Mouse (Mus musculus) stomach, postnatal 0 days (tissue): ENCODE data around the gene Ppp1r18. TPM values are rescaled to one million over a fixed set of nuclear protein-coding genes. Genes with fewer than 3 reads are reported as not detected.

ENCODE experiments used
- ATAC-seq: fragments of 200-750 bp; cut with Nextera tagmentation; 2 replicates; pipeline ENCODE4 v1.8.0; 2017; ENCODE audit not compliant: low FRiP score, low TSS enrichment
- DNase-seq: peaks from one replicate; pipeline ENCODE4 v3.0.0-alpha.2; 2016; ENCODE audit warnings: low spot score
- H3K27ac ChIP-seq: fragments of 300-500 bp; sonication (generic); replicated peaks from 2 replicates; pipeline ENCODE4 v1.5.1; 2014; ENCODE audit warnings: mild to moderate bottlenecking, control low read depth
- H3K27me3 ChIP-seq: fragments of 300-500 bp; sonication (generic); 2 replicates; pipeline ENCODE4 v1.6.1; 2014; ENCODE audit warnings: low read length; ENCODE audit not compliant: control insufficient read depth, insufficient read depth
- H3K36me3 ChIP-seq: fragments of 300-500 bp; sonication (generic); 2 replicates; pipeline ENCODE4 v1.6.1; 2014; ENCODE audit warnings: low read length, mixed read lengths; ENCODE audit not compliant: control insufficient read depth, insufficient read depth
- H3K4me1 ChIP-seq: fragments of 300-500 bp; sonication (generic); replicated peaks from 2 replicates; pipeline ENCODE4 v1.6.1; 2014; ENCODE audit warnings: antibody characterized with exemption; ENCODE audit not compliant: control insufficient read depth, insufficient read depth
- H3K4me2 ChIP-seq: fragments of 300-500 bp; sonication (generic); replicated peaks from 2 replicates; pipeline ENCODE4 v1.6.1; 2014; ENCODE audit warnings: low read depth, mild to moderate bottlenecking, control low read depth, moderate library complexity
- H3K4me3 ChIP-seq: fragments of 300-500 bp; sonication (generic); 2 replicates; pipeline ENCODE4 v1.5.1; 2014; ENCODE audit warnings: low read depth, low read length, control low read depth
- H3K9ac ChIP-seq: fragments of 300-500 bp; sonication (generic); 2 replicates; pipeline ENCODE4 v1.6.1; 2014; ENCODE audit warnings: mild to moderate bottlenecking, low read length, control low read depth, mixed read lengths
- H3K9me3 ChIP-seq: fragments of 300-500 bp; sonication (generic); 2 replicates; pipeline ENCODE4 v1.6.1; 2016; ENCODE audit warnings: low read length; ENCODE audit not compliant: control insufficient read depth
- CTCF ChIP-seq: IDR thresholded peaks from 2 replicates; pipeline ENCODE4 v1.5.1; 2016; ENCODE audit warnings: antibody characterized with exemption, low read depth, mild to moderate bottlenecking, moderate library complexity
- EP300 ChIP-seq: optimal IDR thresholded peaks from 2 replicates; pipeline ENCODE3; 2016; ENCODE audit warnings: antibody characterized with exemption
- WGBS: fragments of 180-500 bp; shearing (Covaris S2); extraction: QIAGEN DNeasy Blood & Tissue Kit; methylation state at CpG from one replicate; pipeline ENCODE4 v1.1.7; 2014; 5-methylcytosine and 5-hydroxymethylcytosine counted together
- polyA plus RNA-seq: library from polyadenylated mRNA; unstranded; fragments of >200 nt; fragmentation: Nextera tagmentation; extraction: Ambion mirVana; gene quantifications from 2 replicates; pipeline ENCODE4 v1.2.1, GENCODE M21; 2015

The Ppp1r18 gene
- polyA plus RNA-seq, 1 experiment from 2014 or later, result 16.6 TPM

DNA sequence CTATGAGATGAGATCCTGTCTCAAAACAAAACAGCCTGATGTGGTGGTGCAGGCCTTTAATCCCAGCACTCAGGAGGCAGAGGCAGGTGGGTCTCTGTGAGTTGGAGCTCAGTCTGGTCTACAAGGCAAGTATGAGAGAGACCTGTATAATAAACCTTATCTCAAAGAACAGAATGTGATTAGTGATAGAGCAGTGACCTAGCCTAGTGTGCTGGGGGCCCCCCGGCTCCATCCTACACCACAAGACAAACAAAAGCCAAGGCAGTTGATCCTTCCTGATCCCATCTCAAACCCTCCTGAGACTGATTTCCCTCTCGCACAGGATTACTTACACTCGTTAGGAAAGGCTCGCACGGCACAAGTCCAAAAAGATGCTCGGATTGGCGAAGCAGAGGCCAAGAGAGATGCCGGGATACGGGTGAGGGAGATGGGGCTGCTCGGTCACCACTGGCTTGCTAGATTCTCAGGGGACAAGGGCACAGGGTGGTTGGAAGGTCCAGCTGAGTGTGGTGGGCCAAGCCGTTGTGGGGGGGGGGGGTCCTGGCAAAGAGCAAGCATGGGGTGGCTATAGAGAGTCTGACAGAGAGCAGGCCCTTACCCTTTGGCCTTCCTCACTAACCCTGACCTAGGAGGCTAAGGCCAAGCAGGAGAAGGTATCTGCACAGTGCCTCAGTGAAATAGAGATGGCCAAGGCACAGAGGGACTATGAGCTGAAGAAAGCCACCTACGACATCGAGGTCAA is 40.1 kb upstream of the Ppp1r18 start:
- no peaks in the 10 kb centered on the region for H3K9me3 ChIP-seq
- H3K27me3 ChIP-seq, result no peaks in the 10 kb centered on the region
- WGBS, result 85% methylated on average over 13 of the region's 13 CpGs
- peaks cover 7% of the 10 kb centered on the region; the same call in 1 of the 2 replicates for H3K36me3 ChIP-seq
- H3K4me2 ChIP-seq, result no peak overlapping the region
- H3K4me1 ChIP-seq, result no peaks in the 10 kb centered on the region; the same call in 1 of the 2 replicates
- no peak overlapping the region for H3K4me3 ChIP-seq
- ATAC-seq, result no peak
- TF ChIP-seq EP300 (no peak), CTCF (no peak)
- no peak overlapping the region for H3K9ac ChIP-seq
- H3K27ac ChIP-seq, result no peak overlapping the region
- no peak for DNase-seq

DNA sequence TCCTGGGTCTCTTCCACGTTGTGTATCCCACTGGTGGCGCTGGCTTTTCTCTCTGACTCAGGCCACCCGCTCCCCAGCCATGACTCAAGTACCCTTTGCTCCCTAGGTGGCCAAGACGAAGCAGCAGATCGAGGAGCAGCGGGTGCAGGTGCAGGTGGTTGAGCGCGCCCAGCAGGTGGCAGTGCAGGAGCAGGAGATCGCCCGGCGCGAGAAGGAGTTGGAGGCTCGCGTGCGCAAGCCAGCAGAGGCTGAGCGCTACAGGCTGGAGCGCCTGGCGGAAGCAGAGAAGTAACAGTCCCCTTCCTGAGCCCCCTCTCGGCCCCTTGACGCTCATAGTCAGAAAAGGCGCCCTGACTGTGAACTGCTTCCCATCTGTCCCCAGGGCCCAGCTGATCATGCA is 35.7 kb upstream of the Ppp1r18 start:
- Histone ChIP-seq H3K27ac (peak overlapping the region; percentile 49; the same call in 1 of the 2 replicates), H3K4me3 (no peak overlapping the region), H3K27me3 (no peaks in the 10 kb centered on the region), H3K4me1 (no peaks in the 10 kb centered on the region), H3K36me3 (peaks cover 14% of the 10 kb centered on the region), H3K4me2 (peak overlapping the region; percentile 37), H3K9ac (no peak overlapping the region), H3K9me3 (no peaks in the 10 kb centered on the region)
- 3% methylated on average over 21 of the region's 21 CpGs for WGBS
- DNase-seq (peak; percentile 92), ATAC-seq (peak; percentile 89)
- TF ChIP-seq EP300 (no peak), CTCF (peak; percentile 95)

DNA sequence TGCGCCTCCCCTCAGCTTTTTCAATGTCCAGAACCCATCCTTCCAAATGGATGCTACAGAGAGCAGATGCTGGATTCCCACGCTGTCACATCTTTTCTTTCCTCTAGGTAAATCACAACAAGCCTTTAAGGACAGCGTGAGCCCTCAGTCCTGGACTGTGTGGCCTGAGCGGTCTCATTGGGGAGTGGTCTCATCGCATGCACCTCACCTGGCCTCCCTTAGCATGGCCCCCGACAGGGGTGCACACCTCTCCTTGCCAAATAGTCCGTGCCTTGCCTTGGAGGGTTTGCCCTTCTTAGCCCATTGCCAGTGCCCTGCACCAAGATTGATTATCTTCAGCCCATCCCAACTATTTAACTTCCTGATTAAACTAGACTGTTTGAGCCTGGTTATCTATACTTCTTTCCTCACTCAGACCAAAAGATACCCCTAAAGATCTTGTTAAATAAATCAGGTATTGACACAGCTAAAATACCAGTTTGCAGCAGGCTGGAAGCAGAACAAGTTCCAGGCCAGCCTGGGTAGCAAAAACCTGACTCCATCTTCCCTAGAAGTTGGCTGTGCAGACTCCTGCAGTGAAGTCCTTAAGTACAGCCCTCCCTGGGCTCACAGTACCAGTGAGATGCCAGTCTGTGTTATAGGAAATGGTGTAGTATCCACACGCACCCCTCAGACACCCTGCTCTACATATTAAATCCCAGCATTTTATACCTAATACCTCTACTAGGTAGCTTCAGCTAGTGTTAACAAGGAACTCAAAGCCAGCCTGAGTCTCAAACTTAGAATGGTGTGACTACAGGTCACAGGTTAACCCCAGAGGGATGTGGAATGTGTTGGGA is 32.8 kb upstream of the Ppp1r18 start:
- H3K4me1 ChIP-seq, result 0 out of 2 replicates have a peak, but pooled peaks cover 5% of the 10 kb centered on the region
- no peak overlapping the region for H3K4me2 ChIP-seq
- H3K27me3 ChIP-seq, result no peaks in the 10 kb centered on the region
- no peak overlapping the region for H3K27ac ChIP-seq
- H3K9ac ChIP-seq, result no peak overlapping the region
- H3K4me3 ChIP-seq, result no peak overlapping the region
- DNase-seq (no peak), ATAC-seq (no peak)
- no peaks in the 10 kb centered on the region for H3K9me3 ChIP-seq
- WGBS, result 55% methylated on average over 8 of the region's 8 CpGs
- peaks cover 18% of the 10 kb centered on the region for H3K36me3 ChIP-seq
- TF ChIP-seq CTCF (no peak), EP300 (no peak)

DNA sequence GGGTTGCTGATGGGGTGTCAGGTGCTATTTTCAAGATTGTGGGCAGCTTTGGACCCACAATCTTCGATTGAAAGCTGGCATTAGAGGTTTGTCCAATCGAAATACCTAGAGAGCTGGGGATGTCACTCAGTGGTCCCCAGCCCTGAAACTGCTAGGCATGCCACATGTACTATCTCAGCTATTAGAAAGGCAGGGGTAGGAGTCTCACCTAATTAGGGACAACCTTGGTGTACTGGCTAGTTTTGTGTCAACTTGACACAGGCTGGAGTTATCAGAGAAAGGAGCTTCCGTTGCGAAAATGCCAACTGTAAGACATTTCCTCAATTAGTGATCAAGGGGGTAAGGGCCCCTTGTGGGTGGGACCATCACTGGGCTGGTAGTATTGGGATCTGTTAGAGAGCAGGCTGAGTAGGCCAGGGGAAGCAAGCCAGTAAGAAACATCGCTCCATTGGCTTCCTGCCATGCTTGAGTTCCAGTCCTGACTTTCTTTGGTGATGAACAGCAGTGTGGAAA is 32.1 kb upstream of the Ppp1r18 start:
- no peak for ATAC-seq
- 19% methylated on average over 5 of the region's 5 CpGs for WGBS
- H3K36me3 ChIP-seq, result peaks cover 18% of the 10 kb centered on the region
- no peaks in the 10 kb centered on the region for H3K27me3 ChIP-seq
- no peak for DNase-seq
- TF ChIP-seq EP300 (no peak), CTCF (no peak)
- H3K9me3 ChIP-seq, result no peaks in the 10 kb centered on the region
- 0 out of 2 replicates have a peak, but pooled peaks cover 5% of the 10 kb centered on the region for H3K4me1 ChIP-seq
- no peak overlapping the region for H3K9ac ChIP-seq
- no peak overlapping the region for H3K4me2 ChIP-seq
- H3K4me3 ChIP-seq, result no peak overlapping the region
- no peak overlapping the region for H3K27ac ChIP-seq

DNA sequence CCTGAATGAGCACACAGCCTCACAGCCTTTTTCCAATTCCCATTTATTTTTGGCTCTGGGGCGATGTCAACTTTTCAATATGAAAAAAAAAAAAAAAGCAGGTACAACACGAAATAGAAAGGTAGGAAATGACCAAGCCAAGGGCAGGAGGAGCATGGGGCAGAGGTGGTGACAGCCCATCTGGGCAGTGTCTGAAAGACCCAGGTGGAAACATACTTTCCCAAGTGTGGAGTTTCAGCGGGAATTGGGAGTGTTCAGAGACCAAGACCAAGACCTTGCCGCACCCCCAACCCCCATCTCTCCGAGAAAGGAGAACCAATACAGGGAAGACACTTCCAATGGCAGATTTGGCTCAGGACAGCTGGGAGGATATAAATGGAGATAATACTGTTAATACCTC is 31.5 kb upstream of the Ppp1r18 start:
- H3K36me3 ChIP-seq, result peaks cover 18% of the 10 kb centered on the region
- DNase-seq, result no peak
- H3K9me3 ChIP-seq, result no peaks in the 10 kb centered on the region
- H3K27me3 ChIP-seq, result no peaks in the 10 kb centered on the region
- no peak for ATAC-seq
- H3K9ac ChIP-seq, result no peak overlapping the region
- no peak overlapping the region for H3K27ac ChIP-seq
- no peak overlapping the region for H3K4me3 ChIP-seq
- no peak for TF ChIP-seq EP300
- TF ChIP-seq CTCF, result no peak
- H3K4me2 ChIP-seq, result no peak overlapping the region
- 48% methylated on average over 5 of the region's 5 CpGs for WGBS
- H3K4me1 ChIP-seq, result 0 out of 2 replicates have a peak, but pooled peaks cover 5% of the 10 kb centered on the region
